Mouse (Mus musculus) kidney, adult 8-10 months (tissue): ENCODE results near the gene Entpd7.
A peak's percentile ranks its signal among the peaks of the same experiment; 100 is the strongest.

ENCODE experiments used
- DNase-seq, 2 experiments: peaks; one replicate each; pipeline ENCODE4 v3.0.0; 2022

Entpd7 gene

GRCm38 (mm10) chr19:43724821-43725220 lies 35.3 kb downstream of the Entpd7 start:
- DNase-seq: no peak

DNA sequence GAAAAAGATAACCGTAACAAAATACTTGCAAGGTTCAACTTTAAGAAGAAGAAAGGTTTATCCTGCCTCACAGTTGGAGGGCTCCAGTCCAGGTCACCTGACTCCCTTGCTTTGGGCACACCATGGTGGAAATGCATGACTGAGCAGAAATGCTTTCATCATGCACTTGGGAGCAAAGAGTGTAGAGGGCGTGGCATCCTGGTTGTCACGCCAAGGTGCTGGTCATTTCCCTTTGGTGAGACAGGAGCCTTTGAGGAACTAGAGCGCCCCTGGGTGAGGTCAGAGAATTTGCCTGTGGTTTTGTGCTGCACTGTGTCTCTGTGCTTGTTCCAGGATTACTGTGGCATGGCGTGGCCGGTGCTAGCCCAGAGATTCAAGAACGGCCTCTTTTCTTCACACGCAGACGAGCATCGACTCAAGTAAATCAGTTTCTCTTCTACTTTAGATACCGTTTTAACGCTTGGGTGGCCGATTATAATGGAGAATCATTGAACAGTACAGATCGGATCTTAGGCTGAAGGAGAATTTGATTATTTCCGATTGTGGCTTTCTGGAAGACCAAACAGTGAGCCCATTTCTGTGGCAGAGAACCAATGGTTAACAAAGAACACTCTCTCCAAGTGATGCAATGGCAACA lies 37.2 kb downstream of the Entpd7 start:
- peak in 1 of 2 experiments; percentile 55 for DNase-seq

DNA sequence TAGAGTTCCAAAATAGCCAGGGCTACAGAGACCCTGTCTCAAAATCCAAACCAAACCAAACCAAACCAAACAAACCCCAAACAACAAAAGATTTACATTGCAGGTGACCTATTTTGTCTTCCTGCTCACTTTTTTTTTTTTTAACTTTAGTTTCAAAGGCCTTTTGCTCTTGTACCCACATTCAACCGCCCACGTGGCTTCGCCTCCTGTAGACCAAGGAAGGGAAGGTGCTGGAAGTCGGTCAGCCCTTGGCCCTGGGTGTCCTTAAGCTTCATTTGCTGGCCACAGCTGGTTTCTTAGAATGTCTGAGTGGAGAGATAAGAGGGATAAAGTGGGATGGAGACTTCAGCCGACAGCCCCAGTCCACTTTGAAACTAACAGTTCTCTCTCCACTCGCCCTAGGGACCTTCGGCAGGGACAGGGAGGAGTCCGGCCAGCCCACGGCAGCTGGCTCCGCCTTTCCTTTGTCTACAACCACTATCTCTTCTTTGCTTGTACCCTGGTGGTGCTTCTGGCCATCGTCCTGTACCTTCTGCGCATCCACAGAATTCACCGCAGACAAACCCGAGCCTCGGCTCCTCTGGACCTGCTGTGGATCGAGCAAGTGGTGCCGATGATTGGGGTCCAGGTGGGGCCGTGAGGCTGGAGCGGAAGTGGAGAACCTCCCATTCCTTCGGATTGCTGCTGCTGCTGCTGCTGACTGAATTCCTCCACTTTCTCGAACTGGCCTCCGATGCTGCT lies 40.0 kb downstream of the Entpd7 start:
- DNase-seq: no peak

DNA sequence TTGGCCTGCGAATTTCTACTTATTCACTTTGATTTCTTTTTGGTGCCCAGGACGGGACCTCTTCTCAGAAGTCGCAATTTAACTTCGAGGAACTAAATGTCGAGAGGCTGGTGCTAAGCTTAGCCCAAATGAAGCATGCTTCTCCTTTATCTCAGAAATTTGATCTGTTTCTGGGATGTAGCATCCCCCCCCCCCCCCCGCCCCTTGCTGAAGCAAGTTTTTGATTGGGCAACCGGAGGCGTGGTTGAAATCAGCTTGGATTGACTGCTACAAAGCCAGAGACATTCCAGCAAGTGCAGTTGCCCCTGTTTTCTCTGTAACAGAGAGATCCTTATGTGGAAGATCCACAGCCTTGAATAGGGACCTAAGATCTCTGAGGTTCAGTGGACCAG lies 40.6 kb downstream of the Entpd7 start:
- no peak for DNase-seq

- DNase-seq: no peak
Observed at GRCm38 (mm10) chr19:43731157-43731556, 41.7 kb downstream of the Entpd7 start.

DNA sequence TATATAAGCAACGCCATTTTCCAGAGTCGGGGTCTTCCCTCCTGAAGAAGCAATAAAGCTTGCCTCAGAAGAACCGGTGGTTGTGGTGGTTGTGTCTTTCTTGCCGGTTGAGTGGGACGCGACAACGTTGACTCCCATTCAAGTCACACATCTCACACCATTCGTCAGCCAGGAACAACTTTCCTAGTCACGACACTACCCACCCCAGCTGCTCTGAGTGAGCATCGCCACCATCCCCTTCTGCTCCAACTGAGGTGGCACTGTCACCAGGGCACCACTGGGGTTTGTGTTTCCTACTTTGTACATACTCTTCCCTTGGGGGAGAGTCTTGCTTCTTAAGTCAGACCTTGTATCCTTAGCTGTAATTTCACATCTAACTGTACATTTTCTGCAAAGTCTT lies 48.9 kb downstream of the Entpd7 start:
- DNase-seq: no peak

DNA sequence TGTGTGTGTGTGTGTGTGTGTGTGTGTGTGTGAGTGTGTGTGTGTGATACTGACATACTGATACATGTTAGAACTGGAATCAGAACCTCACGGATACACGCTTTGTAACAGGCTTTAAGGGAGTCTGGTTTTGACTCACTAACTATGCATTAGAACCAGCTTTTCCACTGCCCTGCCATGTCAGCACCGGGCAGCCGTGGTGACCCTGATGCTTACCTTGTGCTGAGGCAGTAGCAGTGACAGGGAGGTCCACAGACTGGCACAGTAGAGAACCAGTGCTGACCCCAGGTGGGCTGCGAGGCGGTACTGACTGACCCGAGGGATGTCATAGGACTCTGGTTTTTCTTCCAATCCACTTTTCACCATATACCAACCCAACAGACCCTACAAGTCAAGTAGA lies 53.9 kb downstream of the Entpd7 start:
- no peak for DNase-seq

- DNase-seq: no peak
Observed at GRCm38 (mm10) chr19:43745740-43746139, 56.3 kb downstream of the Entpd7 start.

DNA sequence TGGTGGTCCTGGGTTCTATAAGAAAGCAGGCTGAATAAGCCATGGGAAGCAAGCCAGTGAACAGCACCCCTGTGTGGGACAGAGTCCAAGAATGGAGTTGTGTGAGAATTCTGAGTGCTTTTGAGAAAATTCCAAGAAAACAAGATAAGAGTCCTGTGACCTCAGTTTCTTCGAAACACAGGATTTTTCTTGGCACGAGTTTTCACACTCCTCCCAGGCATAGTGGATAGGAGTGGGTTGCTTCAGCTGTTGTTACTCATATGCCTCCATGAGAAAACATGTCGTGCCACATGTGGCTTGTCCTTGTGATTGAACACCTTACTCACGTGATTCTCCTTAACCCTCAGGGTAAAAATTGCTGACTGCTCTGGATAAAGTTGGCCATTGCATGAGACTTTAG lies 58.4 kb downstream of the Entpd7 start:
- no peak for DNase-seq

DNA sequence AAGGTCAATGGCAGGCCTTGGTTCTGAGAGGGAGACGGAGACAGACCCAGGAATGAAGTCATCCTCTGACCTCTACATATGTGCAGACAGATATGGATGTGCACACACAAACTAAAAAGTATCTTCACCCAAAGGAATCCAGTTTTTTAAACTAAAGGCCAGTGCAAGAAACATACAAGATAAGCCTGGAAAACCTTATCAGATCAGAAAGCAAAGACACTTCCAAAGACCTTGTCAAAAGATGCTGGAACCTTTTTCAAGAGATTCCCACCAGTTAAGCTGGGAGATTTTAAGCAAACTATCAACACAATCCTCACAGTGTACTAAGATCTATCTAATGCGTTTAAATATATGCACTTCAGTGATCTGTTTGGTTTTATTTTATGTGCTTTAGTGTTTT lies 60.5 kb downstream of the Entpd7 start:
- no peak for DNase-seq

- peak; percentile 96 to 97 for DNase-seq
Observed at GRCm38 (mm10) chr19:43752489-43753225, 63.2 kb downstream of the Entpd7 start, which contains the start of the genes Cutc and Cox15. Gene Cutc, plus strand, starts transcription at chr19:43752996. Gene Cox15, minus strand, starts transcription at chr19:43753000.

GRCm38 (mm10) chr19:43753226-43753835 lies 63.9 kb downstream of the Entpd7 start:
- DNase-seq: peak; percentile 89 to 94

DNA sequence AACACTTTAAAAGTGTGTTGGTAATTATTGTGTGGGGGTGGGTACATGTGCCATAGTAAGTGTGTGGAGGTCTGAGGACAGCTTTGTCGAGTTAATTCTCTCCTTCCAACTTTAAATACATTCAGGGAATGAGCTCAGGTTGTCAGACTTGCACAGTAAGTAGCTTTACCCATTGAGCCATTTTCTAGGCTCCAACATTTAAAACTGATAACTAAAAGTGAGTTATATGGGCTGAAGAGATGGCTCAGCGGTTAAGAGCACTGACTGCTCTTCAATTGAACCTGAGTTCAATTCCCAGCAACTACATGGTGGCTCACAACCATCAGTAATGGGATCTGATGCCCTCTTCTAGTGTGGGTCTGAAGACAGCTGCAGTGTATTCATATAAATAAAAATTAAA lies 64.8 kb downstream of the Entpd7 start:
- no peak for DNase-seq

- no peak for DNase-seq
Observed at GRCm38 (mm10) chr19:43754872-43755271, 65.4 kb downstream of the Entpd7 start.

- peak; percentile 49 to 85 for DNase-seq
Observed at GRCm38 (mm10) chr19:43760504-43760903, 71.0 kb downstream of the Entpd7 start.

GRCm38 (mm10) chr19:43761543-43762256 lies 72.2 kb downstream of the Entpd7 start:
- DNase-seq: no peak

DNA sequence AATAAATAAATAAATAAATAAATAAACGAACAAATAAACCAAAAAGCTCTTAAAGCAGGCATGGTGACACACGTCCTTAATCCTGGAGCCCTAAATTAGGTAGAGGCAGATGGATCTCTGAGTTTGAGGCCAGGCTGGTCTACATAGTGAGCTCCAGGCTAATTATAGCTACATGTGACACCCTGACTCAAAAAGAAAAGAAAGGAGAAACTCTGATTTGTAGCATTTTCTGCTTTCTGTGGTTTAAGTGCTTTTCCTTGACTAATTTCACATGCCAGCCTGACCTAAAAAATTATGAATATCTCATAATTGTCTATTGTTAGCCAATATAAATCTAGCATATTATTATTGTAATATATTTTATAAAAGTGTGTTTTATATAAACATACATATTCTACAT lies 72.9 kb downstream of the Entpd7 start:
- DNase-seq: no peak

- DNase-seq: no peak
Observed at GRCm38 (mm10) chr19:43766451-43766850, 77.0 kb downstream of the Entpd7 start.

GRCm38 (mm10) chr19:43767549-43768322 lies 78.3 kb downstream of the Entpd7 start:
- peak; percentile 59 to 78 for DNase-seq

DNA sequence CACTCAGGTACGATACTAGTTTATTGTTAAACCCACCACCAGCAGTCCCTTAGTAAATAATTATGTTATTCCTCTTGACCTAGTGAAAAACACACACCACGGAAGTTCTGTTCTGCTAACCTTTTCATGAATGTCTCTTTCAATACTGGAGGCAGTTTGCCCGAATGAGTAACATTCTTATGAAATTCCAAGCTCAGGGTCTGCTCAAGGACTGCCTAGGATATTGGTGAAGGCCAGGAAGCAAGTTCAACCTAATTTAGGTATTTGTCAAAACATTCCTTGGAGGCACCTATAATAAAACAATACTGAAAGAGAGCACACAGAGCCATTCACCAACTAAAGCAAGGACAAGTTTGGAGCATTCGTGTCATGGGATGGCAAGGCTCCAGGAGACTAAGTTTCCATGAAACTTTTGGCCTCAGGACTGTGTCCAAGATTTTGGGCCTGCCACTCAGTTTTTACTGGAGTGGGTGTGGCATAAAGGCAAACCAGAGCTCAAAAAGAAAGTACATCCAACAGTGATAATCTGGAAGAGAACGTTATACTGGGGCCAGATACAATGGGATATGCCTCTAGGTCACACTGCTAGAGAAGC lies 80.0 kb downstream of the Entpd7 start:
- DNase-seq: peak; percentile 27 to 53

GRCm38 (mm10) chr19:43770584-43770983 lies 81.1 kb downstream of the Entpd7 start:
- no peak for DNase-seq
